Mouse (Mus musculus) neural tube, embryonic 14.5 days (tissue): ENCODE measurements around the gene Wnt6. TPM values are rescaled to one million over a fixed set of nuclear protein-coding genes. Genes with fewer than 3 reads are reported as not detected.
A peak's percentile ranks its signal among the peaks of the same experiment; 100 is the strongest.

Experiments used
- ATAC-seq: fragments of 200-750 bp; cut with Nextera tagmentation; 2 replicates; pipeline ENCODE4 v1.8.0; 2017; ENCODE audit warnings: low read depth, mild to moderate bottlenecking, moderate TSS enrichment, moderate library complexity
- H3K27ac ChIP-seq: fragments of 300-500 bp; sonication (generic); 2 replicates; pipeline ENCODE4 v1.5.1; 2014; ENCODE audit warnings: low read depth, mild to moderate bottlenecking, control low read depth, low read length, moderate library complexity, mixed read lengths
- H3K27me3 ChIP-seq: fragments of 300-500 bp; sonication (generic); 2 replicates; pipeline ENCODE4 v1.6.1; 2014; ENCODE audit warnings: low read length; ENCODE audit not compliant: control insufficient read depth, insufficient read depth
- H3K36me3 ChIP-seq: fragments of 300-500 bp; sonication (generic); 2 replicates; pipeline ENCODE4 v1.6.1; 2014; ENCODE audit warnings: low read length, mixed read lengths; ENCODE audit not compliant: control insufficient read depth, insufficient read depth
- H3K4me1 ChIP-seq: fragments of 300-500 bp; sonication (generic); 2 replicates; pipeline ENCODE4 v1.6.1; 2014; ENCODE audit warnings: low read length; ENCODE audit not compliant: control insufficient read depth, insufficient read depth
- H3K4me2 ChIP-seq: fragments of 300-500 bp; sonication (generic); 2 replicates; pipeline ENCODE4 v1.6.1; 2014; ENCODE audit warnings: mild to moderate bottlenecking, low read depth, low read length, control low read depth
- H3K4me3 ChIP-seq: fragments of 300-500 bp; sonication (generic); 2 replicates; pipeline ENCODE4 v1.5.1; 2014; ENCODE audit warnings: low read depth, low read length, control low read depth, mixed read lengths
- H3K9ac ChIP-seq: fragments of 300-500 bp; sonication (generic); replicated peaks from 2 replicates; pipeline ENCODE4 v1.6.1; 2014; ENCODE audit warnings: low read depth, mild to moderate bottlenecking, control low read depth, low read length, mixed read lengths
- H3K9me3 ChIP-seq: fragments of 300-500 bp; sonication (generic); 2 replicates; pipeline ENCODE4 v1.6.1; 2016; ENCODE audit warnings: low read length; ENCODE audit not compliant: control insufficient read depth
- WGBS: fragments of 180-500 bp; shearing (Covaris S2); extraction: QIAGEN DNeasy Blood & Tissue Kit; methylation state at CpG from one replicate; pipeline ENCODE4 v1.1.7; 2014; 5-methylcytosine and 5-hydroxymethylcytosine counted together
- polyA plus RNA-seq: library from polyadenylated mRNA; unstranded; fragments of >200 nt; fragmentation: Nextera tagmentation; extraction: Ambion mirVana; gene quantifications from 2 replicates; pipeline ENCODE4 v1.2.1, GENCODE M21; 2014

Gene Wnt6
- 8.4 TPM in 1 of 2 replicates, not detected in the other for polyA plus RNA-seq

DNA sequence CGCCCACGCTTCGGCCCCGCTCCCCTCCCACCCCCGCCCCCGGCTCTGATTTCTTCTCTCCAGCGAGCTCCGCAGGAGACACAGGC, at the start of gene Wnt6:
TSS of gene Wnt6 (plus strand) at position 48 of the 86 bp plus-strand sequence.
- no CpG with 5 or more reads among the region's 8 CpGs for WGBS
- Histone ChIP-seq H3K27ac (no peak within 1 kb of the TSS), H3K36me3 (no peaks in the 10 kb centered on the region), H3K27me3 (peaks cover 47% of the 10 kb centered on the region), H3K9me3 (no peaks in the 10 kb centered on the region), H3K9ac (peak within 1 kb of the TSS; percentile 50; the same call in 1 of the 2 replicates), H3K4me2 (peak within 1 kb of the TSS; percentile 76), H3K4me1 (peaks cover 11% of the 10 kb centered on the region; the same call in 1 of the 2 replicates), H3K4me3 (peak within 1 kb of the TSS; percentile 36)
- no peak for ATAC-seq

DNA sequence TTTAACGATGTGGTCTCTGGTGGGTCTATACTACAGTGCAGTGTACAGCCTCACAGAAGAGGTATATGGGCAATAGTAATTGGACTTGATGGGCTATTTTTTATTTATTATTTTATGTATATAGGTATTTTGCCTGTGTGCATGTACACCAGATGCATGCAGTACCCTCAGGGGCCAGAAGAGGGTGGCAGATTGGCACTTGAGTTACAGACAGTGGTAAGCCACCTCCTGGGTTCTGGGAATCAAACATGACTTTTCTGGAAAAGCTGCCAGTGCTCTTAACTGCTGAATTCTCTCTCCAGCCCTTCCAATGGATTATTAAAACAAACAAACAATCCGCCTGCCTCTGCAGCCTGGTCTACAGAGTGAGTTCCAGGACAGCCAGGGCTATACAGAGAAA, 47.9 kb upstream of the Wnt6 start:
- 82% methylated on average over 2 of the region's 2 CpGs for WGBS
- no peak overlapping the region for H3K9ac ChIP-seq
- H3K36me3 ChIP-seq, result no peaks in the 10 kb centered on the region
- H3K27me3 ChIP-seq, result no peaks in the 10 kb centered on the region
- H3K4me2 ChIP-seq, result no peak overlapping the region
- H3K27ac ChIP-seq, result no peak overlapping the region
- no peaks in the 10 kb centered on the region for H3K9me3 ChIP-seq
- no peak for ATAC-seq
- H3K4me3 ChIP-seq, result no peak overlapping the region
- no peaks in the 10 kb centered on the region for H3K4me1 ChIP-seq

DNA sequence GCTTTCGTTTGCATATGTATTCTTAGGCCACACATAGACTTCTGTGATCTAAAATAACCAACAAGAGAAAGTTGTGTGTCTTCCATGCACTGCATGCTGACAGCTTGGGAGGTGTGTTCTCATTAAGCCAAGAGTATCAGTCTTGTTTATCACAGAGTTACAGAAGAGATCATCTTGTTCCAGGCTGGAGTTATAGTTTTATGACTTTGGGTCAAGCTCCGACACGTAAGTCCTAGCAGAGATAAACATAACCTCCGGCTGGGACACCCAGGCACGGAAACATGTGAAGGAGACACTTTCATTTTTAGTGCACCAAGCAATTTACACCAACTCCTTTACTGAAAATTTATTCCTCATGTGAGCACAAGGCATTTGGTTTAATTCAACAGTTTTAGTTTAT, 45.6 kb upstream of the Wnt6 start:
- Histone ChIP-seq H3K9ac (no peak overlapping the region), H3K4me2 (no peak overlapping the region), H3K9me3 (no peaks in the 10 kb centered on the region), H3K27ac (no peak overlapping the region), H3K4me1 (no peaks in the 10 kb centered on the region), H3K36me3 (no peaks in the 10 kb centered on the region), H3K27me3 (no peaks in the 10 kb centered on the region), H3K4me3 (no peak overlapping the region)
- 81% methylated on average over 5 of the region's 5 CpGs for WGBS
- no peak for ATAC-seq

DNA sequence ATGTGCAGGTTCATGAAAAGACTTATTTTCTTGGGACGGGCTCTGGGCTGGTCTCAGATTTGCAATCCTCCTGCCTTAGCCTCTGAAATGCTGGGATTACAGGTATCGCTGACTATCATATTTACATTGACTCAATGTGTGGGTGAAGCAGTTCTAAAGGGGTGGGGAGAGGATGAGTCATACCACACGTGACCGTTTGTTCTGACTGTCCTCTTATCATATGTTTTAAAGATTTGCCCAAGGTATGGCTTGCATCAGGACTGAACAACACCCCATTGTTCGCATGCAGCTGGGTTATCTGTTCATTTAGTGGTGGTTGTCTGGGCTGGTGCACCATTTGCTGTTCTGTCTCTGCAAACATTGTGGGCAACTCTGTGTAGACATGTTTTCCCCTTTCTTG, 45.0 kb upstream of the Wnt6 start:
- Histone ChIP-seq H3K27ac (no peak overlapping the region), H3K36me3 (no peaks in the 10 kb centered on the region), H3K9ac (no peak overlapping the region), H3K4me1 (no peaks in the 10 kb centered on the region), H3K9me3 (no peaks in the 10 kb centered on the region), H3K4me2 (no peak overlapping the region), H3K27me3 (no peaks in the 10 kb centered on the region), H3K4me3 (no peak overlapping the region)
- WGBS, result 82% methylated on average over 5 of the region's 5 CpGs
- no peak for ATAC-seq

DNA sequence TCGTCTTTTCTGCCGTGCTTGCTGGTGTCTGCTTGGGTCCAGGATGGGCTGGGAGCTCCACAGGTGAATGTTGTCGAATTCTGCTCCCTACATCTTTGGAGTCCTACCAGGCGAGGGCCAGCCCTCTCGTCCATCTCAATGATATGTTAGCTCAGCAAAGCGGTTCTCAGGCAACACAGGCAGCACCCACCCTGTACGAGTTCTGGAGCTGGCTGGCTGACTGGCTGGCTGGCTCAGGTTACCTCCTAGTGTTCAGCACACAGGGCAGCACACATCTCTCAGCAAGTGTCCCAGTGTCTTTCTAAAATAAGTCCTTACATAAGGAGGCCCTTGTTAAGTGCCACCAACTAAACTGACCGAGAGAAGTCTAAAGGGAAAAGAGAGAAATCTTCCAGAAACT, 43.2 kb upstream of the Wnt6 start:
- H3K27ac ChIP-seq, result no peak overlapping the region
- no peaks in the 10 kb centered on the region for H3K4me1 ChIP-seq
- no peak for ATAC-seq
- H3K9ac ChIP-seq, result no peak overlapping the region
- H3K4me2 ChIP-seq, result no peak overlapping the region
- H3K4me3 ChIP-seq, result no peak overlapping the region
- WGBS, result 73% methylated on average over 8 of the region's 8 CpGs
- H3K36me3 ChIP-seq, result no peaks in the 10 kb centered on the region
- no peaks in the 10 kb centered on the region for H3K27me3 ChIP-seq
- H3K9me3 ChIP-seq, result no peaks in the 10 kb centered on the region

DNA sequence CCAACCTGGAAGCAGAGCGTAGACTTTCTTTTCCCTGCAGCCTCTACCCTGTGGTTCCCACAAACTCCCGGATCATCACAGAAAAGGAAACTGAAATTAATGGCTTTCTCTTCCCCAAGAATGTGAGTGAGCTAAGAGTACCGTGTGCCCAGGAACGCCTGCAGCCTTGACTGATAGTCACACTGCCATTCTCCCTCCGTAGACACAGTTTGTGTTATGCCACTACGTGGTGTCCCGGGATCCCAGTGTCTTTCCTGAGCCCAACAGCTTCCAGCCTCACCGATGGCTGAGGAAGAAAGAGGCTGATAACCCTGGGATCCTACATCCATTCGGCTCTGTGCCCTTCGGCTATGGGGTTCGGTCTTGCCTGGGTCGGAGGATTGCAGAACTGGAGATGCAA, 34.7 kb upstream of the Wnt6 start:
- Histone ChIP-seq H3K27ac (no peak overlapping the region), H3K4me3 (no peak overlapping the region), H3K4me2 (no peak overlapping the region), H3K27me3 (no peaks in the 10 kb centered on the region), H3K9me3 (no peaks in the 10 kb centered on the region), H3K9ac (no peak overlapping the region), H3K36me3 (no peaks in the 10 kb centered on the region), H3K4me1 (no peaks in the 10 kb centered on the region)
- 92% methylated on average over 12 of the region's 12 CpGs for WGBS
- no peak for ATAC-seq

DNA sequence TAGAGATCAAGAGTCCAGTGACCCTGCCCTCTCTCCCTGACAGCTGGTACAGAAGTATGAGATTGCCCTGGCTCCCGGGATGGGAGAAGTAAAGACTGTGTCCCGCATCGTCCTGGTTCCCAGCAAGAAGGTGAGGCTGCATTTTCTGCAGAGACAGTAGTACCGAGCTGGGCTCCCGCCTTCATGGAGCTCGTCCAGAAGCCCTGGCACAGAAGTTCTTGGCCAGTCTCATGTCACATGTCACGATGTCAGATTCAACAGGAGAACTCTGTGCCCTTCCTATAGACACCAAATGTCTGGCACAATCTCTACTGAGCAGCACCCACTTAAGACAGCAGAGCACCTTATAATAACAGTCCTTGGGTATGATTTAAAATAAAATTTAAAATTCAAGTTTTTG, 34.2 kb upstream of the Wnt6 start:
- Histone ChIP-seq H3K4me1 (no peaks in the 10 kb centered on the region), H3K4me3 (no peak overlapping the region), H3K36me3 (no peaks in the 10 kb centered on the region), H3K4me2 (no peak overlapping the region), H3K9me3 (no peaks in the 10 kb centered on the region), H3K27me3 (no peaks in the 10 kb centered on the region), H3K27ac (no peak overlapping the region), H3K9ac (no peak overlapping the region)
- no peak for ATAC-seq
- 89% methylated on average over 7 of the region's 7 CpGs for WGBS

DNA sequence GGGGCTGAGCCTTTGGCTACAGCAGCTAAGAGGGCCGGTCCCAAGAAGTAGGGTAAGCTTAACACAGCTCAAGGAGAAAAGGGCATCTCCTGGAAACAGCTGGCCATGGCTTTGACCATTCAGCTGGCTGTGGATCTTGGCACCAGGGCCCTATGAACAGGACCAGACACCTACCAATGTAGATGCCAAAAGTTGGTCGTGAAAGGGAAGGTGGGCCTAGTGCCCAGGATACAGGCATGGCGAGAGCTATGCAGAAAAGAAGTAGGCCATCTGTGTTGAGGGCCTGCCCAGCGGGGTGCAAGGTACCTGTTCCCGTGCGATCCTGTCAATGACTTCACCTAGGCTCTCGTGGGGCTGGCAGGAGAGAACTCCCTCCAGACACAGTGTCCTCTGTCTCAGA, 30.8 kb upstream of the Wnt6 start:
- no peak overlapping the region for H3K4me2 ChIP-seq
- no peak for ATAC-seq
- 84% methylated on average over 7 of the region's 7 CpGs for WGBS

DNA sequence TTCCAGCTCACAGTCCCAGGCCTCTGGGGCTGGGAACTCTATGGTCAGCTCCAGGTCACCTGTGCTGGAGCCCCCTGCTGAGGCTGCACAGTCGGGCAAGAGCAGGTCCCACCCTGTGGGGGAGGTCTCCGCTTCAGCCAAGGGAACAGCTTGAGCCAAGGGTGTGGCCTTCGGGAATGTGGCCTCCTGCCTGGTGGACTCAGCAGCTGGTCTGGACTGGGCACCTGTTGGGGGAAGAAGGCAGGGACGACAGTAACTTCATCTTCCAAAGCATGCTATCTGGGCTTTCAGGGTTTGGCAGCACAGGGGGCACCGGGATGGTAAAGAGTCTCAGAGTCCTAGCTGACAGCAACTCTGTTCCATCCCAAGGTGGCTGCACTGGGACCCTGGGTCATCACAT, 24.4 kb upstream of the Wnt6 start:
- 85% methylated on average over 5 of the region's 5 CpGs for WGBS
- no peak overlapping the region for H3K4me2 ChIP-seq
- H3K9me3 ChIP-seq, result no peaks in the 10 kb centered on the region
- 0 out of 2 replicates have a peak, but pooled peaks cover 3% of the 10 kb centered on the region for H3K4me1 ChIP-seq
- no peak overlapping the region for H3K4me3 ChIP-seq
- H3K27ac ChIP-seq, result no peak overlapping the region
- no peak overlapping the region for H3K9ac ChIP-seq
- no peak for ATAC-seq
- no peaks in the 10 kb centered on the region for H3K36me3 ChIP-seq
- H3K27me3 ChIP-seq, result 0 out of 2 replicates have a peak, but pooled peaks cover 3% of the 10 kb centered on the region

More for the DNA sequence above, 30.8 kb upstream of the Wnt6 start:
- H3K9ac ChIP-seq, result no peak overlapping the region
- H3K27me3 ChIP-seq, result no peaks in the 10 kb centered on the region
- H3K36me3 ChIP-seq, result no peaks in the 10 kb centered on the region
- H3K27ac ChIP-seq, result no peak overlapping the region
- H3K4me1 ChIP-seq, result no peaks in the 10 kb centered on the region
- H3K9me3 ChIP-seq, result no peaks in the 10 kb centered on the region
- H3K4me3 ChIP-seq, result no peak overlapping the region
